Mouse (Mus musculus) liver, embryonic 14.5 days (tissue): ENCODE data around the gene Wwc2.

Experiments
- CTCF ChIP-seq: IDR thresholded peaks from 2 replicates; pipeline ENCODE4 v1.5.1; 2016; ENCODE audit warnings: antibody characterized with exemption, low read depth, control low read depth
- EP300 ChIP-seq: IDR thresholded peaks from 2 replicates; pipeline ENCODE4 v1.6.1; 2016; ENCODE audit warnings: antibody characterized with exemption, low read depth

GRCm38 (mm10) chr8:47989211-47989610 is 1.5 kb downstream of the Wwc2 start:
- no peak for TF ChIP-seq CTCF
- TF ChIP-seq EP300: no peak
